Mouse (Mus musculus) hindbrain, postnatal 0 days (tissue): ENCODE measurements around the gene Fstl3. TPM values are rescaled to one million over a fixed set of nuclear protein-coding genes. Genes with fewer than 3 reads are reported as not detected.

Experiments used
- ATAC-seq: fragments of 200-750 bp; cut with Nextera tagmentation; 2 replicates; pipeline ENCODE4 v1.8.0; 2017; ENCODE audit warnings: mild to moderate bottlenecking, moderate TSS enrichment, moderate library complexity
- DNase-seq: peaks from one replicate; pipeline ENCODE4 v3.0.0-alpha.2; 2015; ENCODE audit warnings: low spot score
- H3K27ac ChIP-seq: fragments of 300-500 bp; sonication (generic); 2 replicates; pipeline ENCODE4 v1.5.1; 2014; ENCODE audit warnings: mild to moderate bottlenecking
- H3K27me3 ChIP-seq: fragments of 300-500 bp; sonication (generic); 2 replicates; pipeline ENCODE4 v1.6.1; 2014; ENCODE audit warnings: low read length, mixed read lengths; ENCODE audit not compliant: insufficient read depth
- H3K36me3 ChIP-seq: fragments of 300-500 bp; sonication (generic); 2 replicates; pipeline ENCODE4 v1.6.1; 2014; ENCODE audit warnings: low read length, mixed read lengths; ENCODE audit not compliant: insufficient read depth
- H3K4me1 ChIP-seq: fragments of 300-500 bp; sonication (generic); 2 replicates; pipeline ENCODE4 v1.6.1; 2014; ENCODE audit warnings: antibody characterized with exemption, low read length, mixed read lengths; ENCODE audit not compliant: insufficient read depth
- H3K4me2 ChIP-seq: fragments of 300-500 bp; sonication (generic); 2 replicates; pipeline ENCODE4 v1.6.1; 2014; ENCODE audit warnings: low read depth, mild to moderate bottlenecking, low read length, moderate library complexity, mixed read lengths
- H3K4me3 ChIP-seq: fragments of 300-500 bp; sonication (generic); 2 replicates; pipeline ENCODE4 v1.5.1; 2014; ENCODE audit warnings: low read length
- H3K9ac ChIP-seq: fragments of 300-500 bp; sonication (generic); replicated peaks from 2 replicates; pipeline ENCODE4 v1.6.1; 2014; ENCODE audit warnings: mild to moderate bottlenecking, low read length, moderate library complexity, mixed read lengths
- H3K9me3 ChIP-seq: fragments of 300-500 bp; sonication (generic); 2 replicates; pipeline ENCODE4 v1.6.1; 2016; ENCODE audit warnings: low read length, mixed read lengths
- CTCF ChIP-seq: IDR thresholded peaks from 2 replicates; pipeline ENCODE4 v1.5.1; 2016; ENCODE audit warnings: antibody characterized with exemption, control low read depth, low read depth
- WGBS: fragments of 180-500 bp; shearing (Covaris S2); extraction: QIAGEN DNeasy Blood & Tissue Kit; methylation state at CpG from one replicate; pipeline ENCODE4 v1.1.7; 2014; 5-methylcytosine and 5-hydroxymethylcytosine counted together
- polyA plus RNA-seq: library from polyadenylated mRNA; unstranded; fragments of >200 nt; fragmentation: Nextera tagmentation; extraction: Ambion mirVana; gene quantifications from 2 replicates; pipeline ENCODE4 v1.2.1, GENCODE M21; 2015
- total RNA-seq: library from RNA; depleted of rRNA; stranded (reverse); fragments of >200 nt; gene quantifications from 2 replicates; pipeline ENCODE4 v1.2.3, GENCODE M21; 2014

Gene Fstl3
- total and polyA plus RNA-seq, 2 experiments from 2014 or later: 2.6 to 3.2 TPM

DNA sequence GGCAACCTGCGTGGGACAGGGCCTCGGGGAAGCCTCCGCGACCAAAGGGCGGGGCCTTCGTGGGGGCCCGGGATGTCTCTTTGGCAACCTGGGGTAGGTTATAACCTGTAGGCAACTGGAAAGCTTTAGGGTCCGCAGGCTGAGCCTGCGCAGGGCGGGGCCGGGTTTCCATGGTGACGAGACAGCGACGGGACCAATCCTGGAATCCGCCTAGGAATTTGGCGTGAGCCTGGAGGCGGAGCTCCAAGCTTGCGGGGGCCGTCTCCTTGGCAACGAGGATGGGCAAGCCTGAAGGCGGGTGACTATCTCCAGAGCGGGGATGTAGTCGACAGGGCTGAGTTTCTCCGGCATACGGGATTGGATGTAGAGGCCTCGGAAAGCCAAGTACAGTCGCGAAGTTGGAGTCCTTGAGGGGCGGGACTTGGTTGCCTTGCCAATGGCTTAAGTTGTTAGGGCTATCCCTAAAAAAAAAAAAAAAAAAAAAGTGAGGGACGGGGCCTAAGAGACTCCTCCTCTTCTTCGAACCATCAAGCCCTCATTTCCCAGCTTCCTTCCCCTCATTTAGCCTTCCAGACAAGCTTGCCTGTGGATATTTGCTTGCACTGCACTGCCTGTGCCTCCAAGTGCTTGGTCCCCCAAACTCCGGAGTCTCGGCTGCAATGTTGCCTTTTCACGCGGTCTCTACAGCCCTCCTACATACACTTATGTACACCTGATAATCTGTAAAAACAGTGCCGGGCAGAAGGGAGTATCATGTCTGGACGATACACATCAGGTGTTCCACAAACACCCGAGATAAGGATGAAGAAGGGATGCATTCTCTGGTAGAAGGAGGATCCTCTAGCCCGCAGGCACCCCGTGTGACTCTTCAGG is 9.5 kb upstream of the Fstl3 start:
- 10% methylated on average over 40 of the region's 40 CpGs for WGBS
- Histone ChIP-seq H3K9ac (peak overlapping the region; percentile 93), H3K9me3 (no peaks in the 10 kb centered on the region), H3K4me3 (peak overlapping the region; percentile 92), H3K36me3 (no peaks in the 10 kb centered on the region), H3K4me1 (peaks cover 17% of the 10 kb centered on the region), H3K4me2 (peak overlapping the region; percentile 70), H3K27me3 (no peaks in the 10 kb centered on the region), H3K27ac (peak overlapping the region; percentile 95)
- no peak for TF ChIP-seq CTCF
- ATAC-seq (peak; percentile 86), DNase-seq (peak; percentile 98)

DNA sequence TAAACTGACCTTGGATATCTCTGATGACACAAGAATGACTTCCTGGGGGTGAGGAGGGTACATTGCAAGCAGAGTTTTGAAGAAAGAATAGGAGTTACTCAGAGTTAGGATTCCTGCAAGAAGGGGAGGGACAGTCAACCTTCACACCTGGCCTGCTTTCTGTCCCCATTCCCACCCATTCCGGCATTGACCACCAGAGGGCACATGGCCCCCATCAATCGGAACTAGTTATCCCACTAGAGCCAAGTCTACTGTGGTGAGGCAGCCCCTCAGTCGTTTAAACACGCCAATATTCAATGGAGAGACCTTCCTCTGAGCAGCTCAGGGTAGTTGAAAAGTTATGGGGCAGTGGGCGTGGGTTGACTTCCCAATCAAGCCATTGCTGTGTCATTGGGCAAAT is 8.7 kb upstream of the Fstl3 start:
- no peaks in the 10 kb centered on the region for H3K9me3 ChIP-seq
- no peak for ATAC-seq
- peak; percentile 98 for TF ChIP-seq CTCF
- WGBS: 1% methylated on average over 5 of the region's 5 CpGs
- no peaks in the 10 kb centered on the region for H3K36me3 ChIP-seq
- H3K9ac ChIP-seq: no peak overlapping the region
- no peak overlapping the region for H3K4me3 ChIP-seq
- peaks cover 17% of the 10 kb centered on the region for H3K4me1 ChIP-seq
- H3K4me2 ChIP-seq: peak overlapping the region; percentile 70
- no peaks in the 10 kb centered on the region for H3K27me3 ChIP-seq
- 0 out of 2 replicates have a peak overlapping the region, but pooled peaks have one; percentile 95 for H3K27ac ChIP-seq
- DNase-seq: peak; percentile 82

DNA sequence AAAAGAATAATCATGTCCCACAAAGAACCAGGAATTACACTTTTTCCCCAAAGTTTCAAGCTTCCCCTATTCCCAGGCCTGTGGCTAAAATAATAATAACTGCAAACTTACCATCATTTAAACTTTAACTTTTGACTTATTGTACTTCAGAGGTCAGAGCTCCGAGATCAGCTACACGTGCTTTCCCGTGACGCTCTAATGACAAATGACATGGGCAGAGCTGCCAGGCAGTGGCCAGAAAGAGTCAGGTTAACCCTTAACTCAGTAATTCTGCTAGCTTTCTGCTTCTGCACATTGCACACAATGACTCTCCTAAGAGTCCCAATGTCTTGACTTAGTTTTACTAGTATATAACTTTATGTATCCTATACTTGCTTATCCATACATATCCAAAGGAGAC is 7.7 kb upstream of the Fstl3 start:
- WGBS: 34% methylated on average over 4 of the region's 4 CpGs
- H3K9ac ChIP-seq: no peak overlapping the region
- H3K36me3 ChIP-seq: no peaks in the 10 kb centered on the region
- H3K9me3 ChIP-seq: no peaks in the 10 kb centered on the region
- peaks cover 17% of the 10 kb centered on the region for H3K4me1 ChIP-seq
- ATAC-seq (no peak), DNase-seq (no peak)
- no peak overlapping the region for H3K4me2 ChIP-seq
- no peak for TF ChIP-seq CTCF
- no peak overlapping the region for H3K27ac ChIP-seq
- no peaks in the 10 kb centered on the region for H3K27me3 ChIP-seq
- no peak overlapping the region for H3K4me3 ChIP-seq

DNA sequence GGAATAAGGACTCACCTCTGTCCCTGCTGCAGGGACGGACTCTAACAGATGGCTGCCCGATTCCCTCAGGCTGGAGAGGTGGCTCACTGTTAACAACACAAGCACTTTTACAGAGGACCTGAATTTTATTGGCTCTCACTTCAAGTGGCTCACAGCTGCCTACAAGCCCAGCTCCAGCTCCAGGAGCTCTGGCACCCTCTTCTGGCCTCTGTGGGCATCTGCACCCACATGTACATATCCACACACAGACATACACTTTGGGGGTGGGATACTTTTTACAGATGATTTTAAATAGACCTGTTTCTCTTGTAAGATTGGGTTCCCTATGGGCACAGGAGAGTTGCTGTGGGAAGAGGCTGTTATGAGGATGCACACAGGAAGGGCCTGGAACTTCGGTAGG is 4.8 kb upstream of the Fstl3 start:
- ATAC-seq: no peak
- H3K27ac ChIP-seq: no peak overlapping the region
- no peaks in the 10 kb centered on the region for H3K9me3 ChIP-seq
- no peak overlapping the region for H3K4me2 ChIP-seq
- 94% methylated on average over 3 of the region's 3 CpGs for WGBS
- no peak for TF ChIP-seq CTCF
- peaks cover 10% of the 10 kb centered on the region; the same call in 1 of the 2 replicates for H3K27me3 ChIP-seq
- peaks cover 11% of the 10 kb centered on the region; the same call in 1 of the 2 replicates for H3K4me1 ChIP-seq
- H3K4me3 ChIP-seq: no peak overlapping the region
- H3K36me3 ChIP-seq: no peaks in the 10 kb centered on the region
- no peak overlapping the region for H3K9ac ChIP-seq
- no peak for DNase-seq

DNA sequence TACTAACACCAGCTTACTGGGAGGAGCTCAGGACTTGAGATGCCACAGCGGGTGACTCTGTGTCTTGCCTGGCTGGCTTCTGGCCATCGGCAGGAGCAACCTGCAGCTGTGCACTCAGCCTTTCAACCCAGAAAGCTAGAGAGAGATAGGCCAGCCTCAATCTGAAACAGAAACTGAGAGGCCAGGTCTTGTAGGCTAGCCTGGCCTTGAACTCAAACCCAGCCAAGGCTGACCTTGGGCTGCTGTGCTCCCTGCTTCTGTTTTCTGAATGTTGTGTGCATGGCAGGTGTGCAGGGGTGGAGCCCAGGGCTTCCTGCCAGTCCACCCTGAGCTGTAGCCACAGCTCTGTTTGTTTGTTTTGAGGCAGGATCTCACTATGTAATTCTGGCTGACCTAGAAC is 3.9 kb upstream of the Fstl3 start:
- no peaks in the 10 kb centered on the region for H3K36me3 ChIP-seq
- no peak for DNase-seq
- H3K9me3 ChIP-seq: no peaks in the 10 kb centered on the region
- no peak for TF ChIP-seq CTCF
- no peak for ATAC-seq
- WGBS: 74% methylated on average over 2 of the region's 2 CpGs
- H3K27me3 ChIP-seq: peaks cover 14% of the 10 kb centered on the region; the same call in 1 of the 2 replicates
- H3K27ac ChIP-seq: no peak overlapping the region
- H3K4me1 ChIP-seq: peaks cover 6% of the 10 kb centered on the region; the same call in 1 of the 2 replicates
- H3K4me3 ChIP-seq: no peak overlapping the region
- no peak overlapping the region for H3K4me2 ChIP-seq
- H3K9ac ChIP-seq: no peak overlapping the region

DNA sequence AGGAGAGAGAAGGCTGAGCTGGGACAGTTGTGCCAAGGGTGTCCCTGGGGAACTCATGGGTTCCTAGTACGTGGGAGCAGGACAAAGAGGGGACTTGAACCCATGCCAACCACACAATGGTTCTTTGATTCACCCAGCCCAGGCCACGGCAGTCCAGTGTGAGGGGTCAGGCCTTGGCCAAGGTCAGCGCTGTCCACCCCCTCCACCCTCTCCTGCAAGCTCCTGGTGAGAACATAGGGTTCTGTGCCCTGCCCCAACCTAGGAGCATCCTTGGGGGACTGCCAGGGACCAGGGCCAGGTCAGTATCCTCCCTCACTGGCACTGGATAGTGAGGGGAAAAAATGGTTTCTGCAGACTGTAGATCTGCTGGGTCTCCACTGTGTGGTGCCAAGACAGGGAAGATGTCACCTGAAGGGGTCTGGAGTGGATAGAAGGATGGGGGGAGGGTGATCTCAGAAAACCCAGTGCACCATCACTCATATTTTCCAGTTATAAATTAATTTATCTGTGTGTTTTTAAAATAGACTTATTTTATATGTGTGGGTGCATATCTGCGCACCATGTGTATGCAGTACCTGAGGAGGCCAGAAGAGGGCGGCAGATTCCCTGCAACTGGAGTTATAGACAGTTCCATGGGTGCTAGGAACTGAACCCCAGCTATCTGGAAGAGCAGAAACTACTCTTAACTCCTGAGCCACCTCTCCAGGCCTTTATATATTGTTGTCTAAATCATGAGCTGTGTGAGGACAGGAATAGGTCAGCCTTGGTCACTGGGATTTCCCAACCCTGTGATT is 2.4 kb upstream of the Fstl3 start:
- Histone ChIP-seq H3K36me3 (no peaks in the 10 kb centered on the region), H3K4me1 (peaks cover 5% of the 10 kb centered on the region; the same call in 1 of the 2 replicates), H3K27ac (no peak overlapping the region), H3K9me3 (no peaks in the 10 kb centered on the region), H3K27me3 (peaks cover 14% of the 10 kb centered on the region; the same call in 1 of the 2 replicates), H3K4me2 (no peak overlapping the region), H3K9ac (no peak overlapping the region), H3K4me3 (no peak overlapping the region)
- DNase-seq (no peak), ATAC-seq (no peak)
- WGBS: 55% methylated on average over 5 of the region's 5 CpGs
- TF ChIP-seq CTCF: peak; percentile 50
